Mouse (Mus musculus) T-helper 2 cell (primary cell): ENCODE results near the gene Zfp462.

Experiments
- in situ Hi-C: fragments of 300-600 bp; cut with MboI, MseI; formaldehyde crosslinking; loops from one replicate; pipeline ENCODE4 v1.15.1; 2025; ENCODE audit warnings: high pct_unique_total_duplicates

Zfp462 gene

DNA sequence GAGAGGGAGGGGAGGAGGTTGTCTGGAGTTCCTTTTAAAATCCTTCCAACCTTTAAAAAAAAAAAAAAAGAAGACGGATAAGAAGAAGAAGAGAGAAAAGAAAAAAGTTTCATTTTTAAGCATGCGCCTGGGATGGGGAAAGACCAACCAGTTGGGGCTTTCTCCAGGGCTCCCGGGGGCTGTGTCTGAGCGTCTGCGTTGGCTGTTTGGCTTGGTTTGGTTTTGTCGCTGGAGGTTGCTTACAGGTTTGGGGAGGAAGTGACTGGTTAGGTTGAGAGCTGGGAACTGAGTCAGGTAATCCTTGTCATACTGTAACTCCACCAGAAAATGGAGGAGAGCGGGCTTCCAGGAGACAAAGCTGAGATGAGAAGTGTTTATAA lies 4.7 kb downstream of the Zfp462 start:
- in situ Hi-C loops: loop anchor here (25.0 kb wide), 1 partner anchor 513 kb away; no protein-coding TSS in a partner anchor

- in situ Hi-C loops: no loop called here
Observed at GRCm38 (mm10) chr4:54950136-54950535, 5.3 kb downstream of the Zfp462 start.

DNA sequence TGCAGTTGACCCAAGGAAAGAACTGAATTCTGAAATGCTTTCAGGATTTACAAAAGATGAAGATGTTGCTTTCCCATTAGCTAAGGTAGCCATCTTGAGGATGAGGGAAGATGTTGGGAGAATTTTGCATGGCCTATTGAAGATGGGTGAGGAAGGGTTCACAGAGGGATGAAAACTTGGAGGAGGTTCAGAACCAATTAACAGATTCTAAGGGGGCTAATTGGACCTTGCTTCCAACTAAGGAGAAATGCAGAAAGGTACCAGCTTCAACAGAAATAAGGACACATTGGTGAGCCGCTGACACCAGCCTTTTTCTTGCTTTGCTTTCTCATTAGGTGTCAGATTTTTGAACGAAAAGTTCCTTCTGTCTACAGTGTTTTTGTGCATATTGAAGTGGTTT lies 6.0 kb downstream of the Zfp462 start:
- in situ Hi-C loops: no loop called here

- in situ Hi-C loops: no loop called here
Observed at GRCm38 (mm10) chr4:54953657-54954395, 9.0 kb downstream of the Zfp462 start.

- in situ Hi-C loops: no loop called here
Observed at GRCm38 (mm10) chr4:54954455-54954854, 9.6 kb downstream of the Zfp462 start.

DNA sequence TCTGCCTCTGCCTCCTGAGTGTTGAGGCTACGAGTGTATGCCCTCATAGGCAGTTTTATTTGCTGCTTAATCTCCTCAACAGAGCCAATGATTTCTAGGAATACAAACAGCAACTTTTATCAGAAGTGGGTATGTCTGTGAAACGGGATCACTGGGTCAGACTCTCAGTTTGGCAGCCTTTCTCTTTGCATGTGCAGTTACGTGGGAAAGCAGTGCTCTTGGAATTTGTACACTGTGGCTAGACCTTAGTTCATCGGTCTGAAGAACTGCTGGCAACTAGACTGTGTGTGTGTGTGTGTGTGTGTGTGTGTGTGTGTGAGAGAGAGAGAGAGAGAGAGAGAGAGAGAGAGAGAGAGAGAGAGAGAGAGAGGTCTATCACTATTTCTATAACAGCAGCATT lies 15.9 kb downstream of the Zfp462 start:
- in situ Hi-C loops: no loop called here

DNA sequence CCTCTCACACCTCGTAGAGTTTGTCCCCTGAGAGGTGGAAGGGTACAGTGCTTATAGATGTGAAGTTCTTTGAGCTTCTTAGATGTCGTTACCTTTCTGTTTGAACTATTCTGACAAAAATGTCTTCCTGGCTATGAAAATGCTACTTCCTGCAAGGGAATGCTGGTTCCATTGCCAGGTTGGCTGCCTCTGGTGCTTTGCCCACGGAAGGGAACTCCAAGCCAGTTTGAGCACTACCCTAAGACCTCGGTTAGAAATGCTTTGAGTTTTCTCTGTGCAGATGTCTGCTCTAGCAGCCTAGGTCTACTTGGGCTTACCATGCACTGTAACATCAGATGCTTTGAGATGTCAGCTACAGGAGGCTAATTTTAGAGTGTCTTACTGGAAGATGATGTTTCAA lies 17.3 kb downstream of the Zfp462 start:
- in situ Hi-C loops: no loop called here

- in situ Hi-C loops: no loop called here
Observed at GRCm38 (mm10) chr4:54963551-54963950, 18.7 kb downstream of the Zfp462 start.

DNA sequence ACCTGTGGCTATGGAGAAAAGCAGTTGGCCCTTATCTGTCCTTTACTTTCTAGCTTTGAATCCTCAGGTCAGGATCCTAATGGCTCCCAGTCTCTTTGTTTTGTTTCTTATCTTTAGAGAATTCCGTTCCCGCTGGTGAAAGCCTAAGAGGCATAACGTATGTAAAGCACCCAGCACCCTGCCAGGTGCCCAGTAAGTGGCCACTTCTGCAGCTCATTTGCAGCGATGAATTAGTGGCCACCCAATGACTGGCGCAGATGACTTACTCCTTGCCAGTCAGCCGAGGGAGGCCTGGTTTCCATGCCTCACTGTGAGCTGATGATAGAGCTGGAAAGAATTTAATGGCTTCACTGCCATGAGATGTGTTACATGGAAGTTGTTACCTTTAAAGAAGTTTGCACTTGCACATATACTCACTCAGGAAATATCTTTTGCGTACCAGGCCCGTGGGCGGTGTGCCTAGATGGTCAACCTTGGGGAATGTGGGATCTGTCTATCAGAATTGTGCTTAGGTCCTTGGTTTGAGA lies 20.4 kb downstream of the Zfp462 start:
- in situ Hi-C loops: no loop called here

GRCm38 (mm10) chr4:54966161-54966806 lies 21.4 kb downstream of the Zfp462 start:
- in situ Hi-C loops: no loop called here

DNA sequence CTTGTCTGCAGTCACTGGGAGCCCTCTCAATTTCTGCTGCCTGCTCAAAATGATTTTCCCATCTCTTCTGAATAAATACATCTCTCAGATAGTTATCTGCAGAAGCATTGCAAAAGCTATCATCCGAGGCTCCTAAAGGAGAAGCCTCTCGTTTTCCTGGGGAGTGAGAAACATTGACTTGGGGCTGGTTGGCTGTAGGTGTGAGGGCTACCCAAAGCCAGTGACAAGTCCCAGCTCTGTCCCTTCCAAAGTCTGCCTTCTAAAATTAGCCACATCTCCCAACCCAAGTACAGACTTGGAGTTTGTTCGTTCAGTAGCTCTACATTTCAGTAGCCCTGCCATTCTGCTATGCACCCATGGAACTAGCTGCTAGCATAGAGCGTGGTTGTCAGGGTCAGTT lies 22.3 kb downstream of the Zfp462 start:
- in situ Hi-C loops: no loop called here

GRCm38 (mm10) chr4:54967721-54968120 lies 22.9 kb downstream of the Zfp462 start:
- in situ Hi-C loops: no loop called here

- in situ Hi-C loops: no loop called here
Observed at GRCm38 (mm10) chr4:54969671-54970295, 24.9 kb downstream of the Zfp462 start.

DNA sequence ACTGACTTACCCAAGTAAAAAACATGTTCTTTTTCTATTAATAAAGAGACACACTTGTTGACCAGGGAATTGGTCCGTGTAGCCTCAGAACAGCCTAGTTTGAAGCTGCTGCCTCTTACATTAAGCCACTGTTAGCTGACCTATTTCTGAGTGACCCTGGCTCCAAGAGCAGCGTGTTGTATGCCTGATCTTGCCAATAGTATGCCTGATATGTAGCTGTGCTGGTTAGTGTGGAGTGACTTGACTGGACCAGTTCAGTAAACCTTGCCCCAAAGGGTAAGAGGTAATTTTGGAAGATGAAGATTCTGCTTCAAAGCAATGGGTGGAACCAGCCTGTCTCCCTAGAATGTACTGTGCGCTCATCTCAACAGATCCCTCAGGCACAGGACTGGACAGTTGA lies 26.5 kb downstream of the Zfp462 start:
- in situ Hi-C loops: no loop called here

GRCm38 (mm10) chr4:54972096-54972495 lies 27.2 kb downstream of the Zfp462 start:
- in situ Hi-C loops: no loop called here

GRCm38 (mm10) chr4:54972827-54973560 lies 28.1 kb downstream of the Zfp462 start:
- in situ Hi-C loops: no loop called here

DNA sequence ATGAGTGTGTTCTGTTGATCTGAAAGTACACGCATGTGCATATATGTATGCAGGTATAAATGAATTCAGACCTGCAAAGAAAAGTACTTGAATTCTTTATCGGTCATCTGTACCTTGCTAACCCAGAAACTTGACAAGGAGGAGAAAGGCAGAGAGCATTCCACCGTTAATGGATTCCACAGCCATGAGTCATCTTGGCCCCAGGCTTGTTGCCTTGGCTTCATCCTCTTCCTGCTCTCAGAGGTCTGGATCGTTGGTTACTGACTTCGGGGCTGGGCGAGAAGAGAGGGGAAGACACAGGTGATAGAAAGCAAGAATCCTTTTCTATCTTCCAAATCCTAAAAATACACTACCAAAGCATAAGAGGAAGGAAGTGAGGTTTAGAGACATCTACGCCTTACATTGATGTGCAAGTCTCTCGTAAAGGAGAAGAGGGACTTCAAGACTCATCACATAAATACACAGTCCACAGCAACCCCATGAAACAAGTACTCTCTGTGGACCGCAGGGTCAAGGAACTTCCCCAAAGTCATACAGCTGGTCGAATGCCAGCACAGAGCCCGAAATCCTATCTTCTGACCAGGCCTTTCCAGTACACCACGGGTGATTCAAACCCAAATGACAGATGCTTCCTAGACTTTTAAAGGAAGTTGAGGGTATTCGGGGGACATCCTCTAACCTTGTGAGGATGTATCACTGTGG lies 35.1 kb downstream of the Zfp462 start:
- in situ Hi-C loops: no loop called here

DNA sequence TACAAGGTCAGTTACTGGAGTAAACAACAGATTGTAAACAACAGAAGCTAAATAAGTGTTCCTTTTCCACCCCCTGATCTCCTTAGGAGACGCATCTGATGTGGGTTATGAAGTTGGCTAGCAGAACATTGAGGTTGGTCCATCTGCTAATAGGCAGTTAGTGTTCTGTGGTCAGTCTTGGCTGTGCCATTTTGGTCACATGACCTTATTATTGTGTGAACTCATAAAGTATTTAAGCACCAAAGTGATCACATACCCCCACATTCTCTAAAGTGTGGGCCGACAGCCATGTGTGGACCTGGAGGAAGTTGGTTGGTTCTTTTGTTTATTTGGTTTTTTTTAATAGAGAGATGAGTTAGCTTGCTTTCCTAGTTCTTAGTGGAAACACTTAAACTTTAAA lies 39.7 kb downstream of the Zfp462 start:
- in situ Hi-C loops: no loop called here

DNA sequence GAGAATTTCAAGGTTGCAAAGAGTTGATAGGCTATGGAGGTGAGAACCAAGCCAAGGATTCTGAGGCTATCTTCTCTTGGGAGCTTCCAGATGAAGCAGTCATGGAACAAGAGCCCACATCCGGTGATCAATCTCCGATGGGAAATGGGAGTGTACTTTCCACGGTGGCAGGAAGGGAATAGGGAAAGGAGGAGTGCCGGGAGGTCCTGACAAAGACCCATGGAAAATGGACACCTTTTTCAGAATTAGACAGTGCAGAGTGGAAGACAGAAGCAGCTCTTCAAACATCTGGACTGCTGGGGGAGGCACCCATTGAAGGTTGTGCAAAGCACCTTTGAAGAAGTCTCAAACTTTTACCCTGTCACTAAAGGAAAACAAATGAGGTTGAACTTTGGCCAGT lies 41.8 kb downstream of the Zfp462 start:
- in situ Hi-C loops: no loop called here

GRCm38 (mm10) chr4:54987256-54987655 lies 42.4 kb downstream of the Zfp462 start:
- in situ Hi-C loops: no loop called here

GRCm38 (mm10) chr4:54987926-54988325 lies 43.1 kb downstream of the Zfp462 start:
- in situ Hi-C loops: no loop called here
